Mouse (Mus musculus) midbrain, embryonic 10.5 days (tissue): Measurements from ENCODE around the gene E030025P04Rik. TPM values are rescaled to one million over a fixed set of nuclear protein-coding genes. Genes with fewer than 3 reads are reported as not detected.

Experiments
- DNase-seq: peaks from one replicate; pipeline ENCODE4 v3.0.0-alpha.2; 2017; ENCODE audit warnings: low spot score
- H3K27ac ChIP-seq: fragments of 300-500 bp; sonication (generic); replicated peaks from 2 replicates; pipeline ENCODE4 v1.5.1; 2016; ENCODE audit warnings: mild to moderate bottlenecking
- H3K27me3 ChIP-seq: fragments of 300-500 bp; sonication (generic); 2 replicates; pipeline ENCODE4 v1.6.1; 2016; ENCODE audit warnings: low read depth, mild to moderate bottlenecking; ENCODE audit not compliant: poor library complexity, severe bottlenecking
- H3K36me3 ChIP-seq: fragments of 300-500 bp; sonication (generic); 2 replicates; pipeline ENCODE4 v1.6.1; 2016; ENCODE audit warnings: mild to moderate bottlenecking, moderate library complexity
- H3K4me1 ChIP-seq: fragments of 300-500 bp; sonication (generic); 2 replicates; pipeline ENCODE4 v1.6.1; 2016
- H3K4me3 ChIP-seq: fragments of 300-500 bp; sonication (generic); 2 replicates; pipeline ENCODE4 v1.5.1; 2016; ENCODE audit warnings: mild to moderate bottlenecking, moderate library complexity
- H3K9me3 ChIP-seq: fragments of 300-500 bp; sonication (generic); replicated peaks from 2 replicates; pipeline ENCODE4 v1.6.1; 2016; ENCODE audit warnings: mild to moderate bottlenecking
- WGBS: fragments of 180-500 bp; shearing (Covaris S2); methylation state at CpG from one replicate; pipeline ENCODE4 v1.1.7; 2016; 5-methylcytosine and 5-hydroxymethylcytosine counted together
- polyA plus RNA-seq: library from polyadenylated mRNA; unstranded; fragments of >200 nt; fragmentation: Nextera tagmentation; extraction: Ambion mirVana; gene quantifications from 2 replicates; pipeline ENCODE4 v1.2.1, GENCODE M21; 2016

The E030025P04Rik gene
- not detected in 2 replicates for polyA plus RNA-seq

DNA sequence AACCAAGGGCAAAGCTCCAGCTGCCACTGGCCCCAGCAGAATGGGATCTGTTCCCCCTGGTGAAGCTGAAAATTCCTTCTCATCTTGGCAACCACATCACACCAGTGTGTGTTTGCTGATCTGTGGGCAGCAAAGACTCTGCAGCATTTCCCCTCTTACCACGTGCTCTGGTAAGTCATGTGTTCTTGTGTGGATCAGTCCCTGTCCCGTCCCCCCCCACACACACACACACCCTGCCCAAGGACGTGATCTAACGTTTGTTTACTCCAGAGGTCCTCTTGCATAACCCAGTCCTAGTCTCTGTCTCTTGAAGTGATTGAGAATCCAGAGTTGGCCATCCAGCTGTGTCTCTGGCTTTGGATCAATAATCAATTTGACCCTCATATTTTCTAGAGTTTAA lies at the start of gene E030025P04Rik:
E030025P04Rik (minus strand) TSS at position 134 of the 400 bp plus-strand sequence.
- 79% methylated on average over 4 of the region's 4 CpGs for WGBS
- no peak for DNase-seq
- H3K27me3 ChIP-seq, result no peaks in the 10 kb centered on the region
- H3K27ac ChIP-seq, result no peak within 1 kb of the TSS
- no peaks in the 10 kb centered on the region for H3K9me3 ChIP-seq
- H3K4me1 ChIP-seq, result peaks cover 7% of the 10 kb centered on the region; the same call in 1 of the 2 replicates
- H3K4me3 ChIP-seq, result no peak within 1 kb of the TSS
- H3K36me3 ChIP-seq, result no peaks in the 10 kb centered on the region

GRCm38 (mm10) chr11:109192673-109193557 lies 48.7 kb upstream of the E030025P04Rik start:
- Histone ChIP-seq H3K27ac (peak overlapping the region; percentile 1), H3K9me3 (no peaks in the 10 kb centered on the region), H3K4me3 (no peak overlapping the region), H3K27me3 (no peaks in the 10 kb centered on the region), H3K4me1 (peaks cover 12% of the 10 kb centered on the region), H3K36me3 (no peaks in the 10 kb centered on the region)
- peak; percentile 87 for DNase-seq
- WGBS, result 41% methylated on average over 15 of the region's 15 CpGs

DNA sequence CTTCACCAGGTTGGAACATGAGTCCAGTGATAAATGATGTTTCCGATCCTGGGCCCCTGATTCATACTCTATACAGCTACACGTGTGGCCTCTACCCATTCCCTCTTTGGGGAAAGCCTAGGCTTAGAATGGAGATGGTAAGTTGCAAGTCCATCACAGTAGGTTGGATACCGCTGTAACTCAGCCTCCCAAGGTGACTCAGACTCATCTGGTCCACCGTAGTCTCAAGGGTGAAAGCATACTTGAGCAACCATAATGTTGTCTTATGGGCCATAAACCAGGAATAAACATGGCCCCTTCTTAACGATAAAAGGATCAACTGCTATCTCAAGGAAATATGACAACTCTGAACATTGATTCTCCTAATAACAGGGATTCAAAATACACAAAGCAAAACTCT lies 44.1 kb upstream of the E030025P04Rik start:
- DNase-seq, result no peak
- no peaks in the 10 kb centered on the region for H3K36me3 ChIP-seq
- 92% methylated on average over 5 of the region's 5 CpGs for WGBS

GRCm38 (mm10) chr11:109187631-109188184 lies 43.5 kb upstream of the E030025P04Rik start:
- DNase-seq, result no peak
- no peak overlapping the region for H3K4me3 ChIP-seq
- no peaks in the 10 kb centered on the region for H3K36me3 ChIP-seq
- H3K27me3 ChIP-seq, result no peaks in the 10 kb centered on the region
- peaks cover 5% of the 10 kb centered on the region for H3K4me1 ChIP-seq
- WGBS, result 84% methylated on average over 6 of the region's 6 CpGs
- no peak overlapping the region for H3K27ac ChIP-seq
- no peaks in the 10 kb centered on the region for H3K9me3 ChIP-seq

More for the DNA sequence above, 44.1 kb upstream of the E030025P04Rik start:
- Histone ChIP-seq H3K27me3 (no peaks in the 10 kb centered on the region), H3K4me3 (no peak overlapping the region), H3K27ac (no peak overlapping the region), H3K9me3 (no peaks in the 10 kb centered on the region), H3K4me1 (peaks cover 10% of the 10 kb centered on the region)

- Histone ChIP-seq H3K27ac (no peak overlapping the region), H3K4me1 (peaks cover 20% of the 10 kb centered on the region), H3K9me3 (no peaks in the 10 kb centered on the region), H3K4me3 (no peak overlapping the region), H3K27me3 (no peaks in the 10 kb centered on the region), H3K36me3 (no peaks in the 10 kb centered on the region)
- WGBS, result 79% methylated on average over 7 of the region's 7 CpGs
- no peak for DNase-seq
Observed at GRCm38 (mm10) chr11:109181118-109181517, 36.9 kb upstream of the E030025P04Rik start.

- Histone ChIP-seq H3K4me3 (no peak overlapping the region), H3K36me3 (no peaks in the 10 kb centered on the region), H3K9me3 (no peaks in the 10 kb centered on the region), H3K27ac (no peak overlapping the region), H3K4me1 (peaks cover 20% of the 10 kb centered on the region), H3K27me3 (no peaks in the 10 kb centered on the region)
- WGBS, result 90% methylated on average over 11 of the region's 11 CpGs
- no peak for DNase-seq
Observed at GRCm38 (mm10) chr11:109180290-109180689, 36.1 kb upstream of the E030025P04Rik start.

GRCm38 (mm10) chr11:109178788-109179518 lies 34.8 kb upstream of the E030025P04Rik start:
- no peaks in the 10 kb centered on the region for H3K9me3 ChIP-seq
- 53% methylated on average over 8 of the region's 8 CpGs for WGBS
- H3K36me3 ChIP-seq, result no peaks in the 10 kb centered on the region
- H3K27me3 ChIP-seq, result no peaks in the 10 kb centered on the region
- peaks cover 20% of the 10 kb centered on the region for H3K4me1 ChIP-seq
- peak; percentile 27 for DNase-seq
- no peak overlapping the region for H3K4me3 ChIP-seq
- H3K27ac ChIP-seq, result peak overlapping the region; percentile 42; the same call in 1 of the 2 replicates

DNA sequence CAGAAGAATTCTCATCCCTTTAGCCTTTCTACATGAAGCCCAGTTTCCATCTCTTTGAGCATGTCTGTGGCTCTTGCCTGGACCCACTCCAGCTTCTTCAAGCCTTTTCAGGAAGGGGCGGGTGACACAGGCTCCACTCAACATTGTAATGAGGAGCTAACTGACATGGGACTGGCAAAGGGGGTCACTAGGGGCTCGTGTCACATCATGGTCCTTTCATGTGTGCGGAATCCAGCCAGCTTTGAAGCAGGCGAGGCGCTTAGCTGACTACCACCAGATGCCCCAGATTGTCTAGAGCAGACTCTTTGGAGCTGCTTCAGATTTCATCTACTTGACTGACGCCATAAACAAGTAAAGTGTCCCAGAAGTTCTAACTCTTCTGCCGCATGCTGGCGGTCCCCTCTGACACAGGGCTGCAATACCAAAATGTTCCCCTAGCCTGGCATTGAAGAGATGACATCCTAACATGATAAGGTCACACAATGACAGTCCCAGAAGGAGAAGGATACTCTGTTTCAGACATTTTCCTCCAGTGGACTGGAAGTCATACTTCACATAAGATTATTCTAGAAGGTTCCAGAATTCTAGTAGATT lies 31.3 kb upstream of the E030025P04Rik start:
- Histone ChIP-seq H3K27ac (no peak overlapping the region), H3K36me3 (no peaks in the 10 kb centered on the region), H3K4me1 (peaks cover 12% of the 10 kb centered on the region), H3K4me3 (no peak overlapping the region), H3K27me3 (no peaks in the 10 kb centered on the region), H3K9me3 (peaks cover 5% of the 10 kb centered on the region)
- DNase-seq, result no peak
- WGBS, result 92% methylated on average over 8 of the region's 8 CpGs

GRCm38 (mm10) chr11:109172224-109172623 lies 28.1 kb upstream of the E030025P04Rik start:
- no peak overlapping the region for H3K4me3 ChIP-seq
- H3K27me3 ChIP-seq, result no peaks in the 10 kb centered on the region
- H3K4me1 ChIP-seq, result no peaks in the 10 kb centered on the region
- no peaks in the 10 kb centered on the region for H3K36me3 ChIP-seq
- peaks cover 5% of the 10 kb centered on the region for H3K9me3 ChIP-seq
- no peak overlapping the region for H3K27ac ChIP-seq
- 94% methylated on average over 1 of the region's 1 CpGs for WGBS
- DNase-seq, result no peak

DNA sequence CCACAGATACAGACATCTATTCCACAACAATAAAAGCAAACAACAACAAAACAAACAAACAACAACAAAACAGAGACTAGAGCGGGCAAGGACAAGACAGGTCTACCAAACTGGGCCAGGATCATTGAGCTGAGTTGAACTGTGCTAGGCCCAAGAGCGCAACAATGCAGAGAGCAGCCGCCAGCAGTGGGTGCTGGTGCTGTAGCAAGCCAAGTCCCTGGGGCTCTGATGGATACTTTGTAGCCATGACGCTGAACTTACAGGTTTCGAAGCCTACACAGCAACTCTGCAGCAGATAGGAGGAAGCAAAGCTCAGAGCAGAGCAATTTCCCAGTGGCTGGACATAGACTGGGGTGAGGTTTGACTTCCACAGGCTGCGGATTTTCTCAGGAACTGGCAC lies 26.6 kb upstream of the E030025P04Rik start:
- Histone ChIP-seq H3K9me3 (peaks cover 5% of the 10 kb centered on the region), H3K36me3 (no peaks in the 10 kb centered on the region)
- 94% methylated on average over 6 of the region's 6 CpGs for WGBS

DNA sequence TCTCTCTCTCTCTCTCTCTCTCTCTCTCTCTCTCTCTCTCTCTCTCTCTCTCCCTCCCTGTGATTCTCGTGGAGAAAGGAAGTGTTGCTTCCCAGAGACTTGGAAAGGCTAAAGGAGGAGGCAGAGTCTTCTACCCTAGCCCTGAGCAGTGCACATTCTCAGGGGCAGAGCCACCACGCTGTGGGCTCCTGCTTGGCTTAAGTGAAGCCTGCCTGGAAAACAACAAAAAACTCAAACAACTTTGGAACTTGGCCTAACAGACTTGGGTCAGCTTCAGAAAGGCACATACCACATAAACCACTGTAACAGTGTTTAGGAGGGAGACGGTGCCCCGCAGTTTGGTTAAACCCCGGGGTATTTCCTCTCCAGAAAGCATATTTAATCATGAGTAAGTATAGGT lies 13.5 kb upstream of the E030025P04Rik start:
- Histone ChIP-seq H3K9me3 (no peaks in the 10 kb centered on the region), H3K4me3 (no peak overlapping the region), H3K27ac (no peak overlapping the region), H3K36me3 (no peaks in the 10 kb centered on the region), H3K4me1 (no peaks in the 10 kb centered on the region), H3K27me3 (no peaks in the 10 kb centered on the region)
- DNase-seq, result no peak
- 73% methylated on average over 5 of the region's 5 CpGs for WGBS

More for the DNA sequence above, 26.6 kb upstream of the E030025P04Rik start:
- Histone ChIP-seq H3K27me3 (no peaks in the 10 kb centered on the region), H3K27ac (no peak overlapping the region), H3K4me1 (no peaks in the 10 kb centered on the region), H3K4me3 (no peak overlapping the region)
- no peak for DNase-seq

DNA sequence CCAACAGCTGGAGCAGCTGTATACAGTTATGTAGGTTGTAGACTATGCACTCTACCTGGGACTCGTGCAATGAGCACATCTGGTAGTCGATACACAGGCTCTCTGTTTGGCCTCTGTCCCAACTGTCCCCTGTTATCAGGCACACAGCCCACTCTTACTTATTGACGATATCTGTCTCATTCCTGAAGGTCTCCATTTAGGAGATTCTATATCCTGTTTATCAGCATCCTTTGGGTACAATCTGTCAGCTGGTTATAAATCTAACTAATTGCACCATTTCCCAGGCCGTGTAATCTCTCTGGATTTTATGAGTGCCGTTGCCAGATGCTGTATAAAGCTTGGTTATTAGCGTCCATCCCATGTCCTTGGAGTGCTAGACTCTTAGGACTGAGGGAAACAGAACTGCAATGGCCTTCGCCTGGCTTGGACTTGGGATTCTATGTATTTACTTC lies 747 bp upstream of the E030025P04Rik start:
- 91% methylated on average over 7 of the region's 7 CpGs for WGBS
- Histone ChIP-seq H3K4me3 (no peak overlapping the region), H3K9me3 (no peaks in the 10 kb centered on the region), H3K36me3 (no peaks in the 10 kb centered on the region), H3K4me1 (peaks cover 2% of the 10 kb centered on the region; the same call in 1 of the 2 replicates), H3K27me3 (no peaks in the 10 kb centered on the region), H3K27ac (no peak overlapping the region)
- DNase-seq, result no peak
